9 mouse cellular contexts compared by ENCODE assay signal in the genomic region with DNA sequence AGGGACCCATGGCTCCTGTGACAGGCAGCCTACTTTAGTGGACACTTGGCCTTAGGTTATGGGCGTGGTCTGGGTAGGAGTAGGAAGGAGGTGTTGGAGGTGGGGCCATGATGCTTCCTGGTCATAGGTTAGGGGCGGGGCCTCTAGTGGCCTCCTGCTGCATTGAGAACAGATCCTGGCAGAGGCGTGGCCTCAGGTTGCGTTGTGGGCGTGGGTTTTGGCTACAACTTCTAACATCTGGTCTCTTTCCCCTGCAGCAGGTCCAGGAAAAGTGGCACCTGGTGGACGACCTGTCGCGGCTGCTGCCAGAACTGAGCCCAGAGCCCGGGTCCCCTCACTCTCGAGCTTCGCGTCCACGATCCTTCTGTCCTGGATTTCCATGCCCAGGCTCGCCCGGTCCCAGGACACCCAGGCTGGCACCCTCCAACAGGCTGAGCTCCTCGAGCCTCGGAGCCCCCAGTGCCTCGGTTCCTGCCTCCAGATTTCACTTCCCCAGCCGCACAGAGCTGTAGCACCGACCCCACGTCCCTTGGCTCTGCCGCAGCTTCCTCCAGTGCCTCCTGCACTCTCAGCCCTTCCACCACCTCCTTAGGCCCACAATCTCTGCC. TPM values are rescaled to one million over a fixed set of nuclear protein-coding genes. Genes with fewer than 3 reads are reported as not detected.
DNase-seq lines count a peak whose midpoint lies in the region; ATAC-seq and TF ChIP-seq lines count a peak whose summit lies in the region.
"Had no signal": no experiment of that assay in that cellular context is flagged by ENCODE, and none has a peak within 500 bp of the region (broad histone marks: within the 10 kb centered on the region; RNA-seq: fewer than 3 reads in every experiment).

No protein-coding gene starts in this region.

- H3K4me1 ChIP-seq in embryonic facial prominence, embryonic 13.5 days = peaks cover 22% of the 10 kb centered on the region
- no peaks in the 10 kb centered on the region for H3K4me1 ChIP-seq in stomach, postnatal 0 days (replicated peaks; ENCODE audit: control insufficient read depth, insufficient read depth)

- ATAC-seq in embryonic facial prominence, embryonic 13.5 days (ENCODE audit: insufficient number of reproducible peaks, insufficient read depth, low FRiP score, low TSS enrichment, low read depth) = no peak
- peak; percentile 77 for ATAC-seq in stomach, postnatal 0 days (ENCODE audit: low FRiP score, low TSS enrichment)

- H3K27ac ChIP-seq in embryonic facial prominence, embryonic 13.5 days = no peak overlapping the region
- peak overlapping the region; percentile 91 for H3K27ac ChIP-seq in stomach, postnatal 0 days (replicated peaks)

- peak; percentile 38 for DNase-seq in ovary, postnatal 36 days (ENCODE audit: low spot score)
- DNase-seq in ovary, postnatal 10 days (ENCODE audit: low spot score) = no peak
- DNase-seq in kidney, postnatal 10 days = peak; percentile 87
- DNase-seq in lung, postnatal 4 days = peak; percentile 87 to 89
- DNase-seq in stomach, postnatal 0 days (ENCODE audit: low spot score) = peak; percentile 97
- DNase-seq in adipocyte (ENCODE audit: low spot score) = no peak
- DNase-seq in cerebellum, postnatal 4 days (ENCODE audit: low spot score in 2 of 2) = no peak

- no peaks in the 10 kb centered on the region for H3K36me3 ChIP-seq in embryonic facial prominence, embryonic 13.5 days
- no peaks in the 10 kb centered on the region for H3K36me3 ChIP-seq in stomach, postnatal 0 days (ENCODE audit: control insufficient read depth, insufficient read depth, low read length)

- H3K9me3 ChIP-seq in embryonic facial prominence, embryonic 13.5 days = no peaks in the 10 kb centered on the region
- H3K9me3 ChIP-seq in stomach, postnatal 0 days (ENCODE audit: control insufficient read depth, low read length) = no peaks in the 10 kb centered on the region

- TF ChIP-seq CTCF in stomach, postnatal 0 days (IDR thresholded peaks at IDR 0.05; ENCODE audit: low read depth) = peak; percentile 29

- H3K4me3 ChIP-seq in embryonic facial prominence, embryonic 13.5 days = peak overlapping the region; percentile 27
- peak overlapping the region; percentile 27 for H3K4me3 ChIP-seq in stomach, postnatal 0 days (ENCODE audit: low read depth, low read length)

- 6% methylated on average over 22 of the region's 22 CpGs for WGBS in embryonic facial prominence, embryonic 13.5 days
- WGBS in stomach, postnatal 0 days = 6% methylated on average over 22 of the region's 22 CpGs

- H3K9ac ChIP-seq in embryonic facial prominence, embryonic 13.5 days = peak overlapping the region; percentile 54; the same call in 1 of the 2 replicates
- H3K9ac ChIP-seq in stomach, postnatal 0 days (ENCODE audit: low read length) = peak overlapping the region; percentile 43

- H3K27me3 ChIP-seq in embryonic facial prominence, embryonic 13.5 days = peaks cover 4% of the 10 kb centered on the region; the same call in 1 of the 2 replicates
- no peaks in the 10 kb centered on the region for H3K27me3 ChIP-seq in stomach, postnatal 0 days (ENCODE audit: control insufficient read depth, insufficient read depth, low read length)

- peak overlapping the region; percentile 58 for H3K4me2 ChIP-seq in embryonic facial prominence, embryonic 13.5 days
- peak overlapping the region; percentile 51 for H3K4me2 ChIP-seq in stomach, postnatal 0 days (replicated peaks; ENCODE audit: low read depth)

- no peak for TF ChIP-seq EP300 in stomach, postnatal 0 days (optimal IDR thresholded peaks at IDR 0.05)

RNA-seq across cellular contexts. Expression of gene 6030468B19Rik, which starts 5.1 kb away (rescaled TPM):
- polyA plus RNA-seq in embryonic facial prominence, embryonic 13.5 days (2015; fragmentation: Nextera tagmentation; extraction: Ambion mirVana) = 0.50 TPM in 1 of 2 replicates, not detected in the other
- 0.12 TPM in 1 of 2 replicates, not detected in the other for polyA plus RNA-seq in stomach, postnatal 0 days (2015; fragmentation: Nextera tagmentation; extraction: Ambion mirVana)
- polyA plus RNA-seq: gonadal fat pad, adult 2 months had no signal

RNA-seq across cellular contexts. Expression of gene Tmc6, which starts 10.4 kb away (rescaled TPM):
- 19.0 and 20.4 TPM in 2 replicates for polyA plus RNA-seq in embryonic facial prominence, embryonic 13.5 days (2015; fragmentation: Nextera tagmentation; extraction: Ambion mirVana)
- 21.0 and 24.1 TPM in 2 replicates for polyA plus RNA-seq in stomach, postnatal 0 days (2015; fragmentation: Nextera tagmentation; extraction: Ambion mirVana)

RNA-seq across cellular contexts. Expression of gene Tmc8, which starts 10.5 kb away (rescaled TPM):
- polyA plus RNA-seq in embryonic facial prominence, embryonic 13.5 days (2015; fragmentation: Nextera tagmentation; extraction: Ambion mirVana) = 0.74 and 1.3 TPM in 2 replicates
- polyA plus RNA-seq in stomach, postnatal 0 days (2015; fragmentation: Nextera tagmentation; extraction: Ambion mirVana) = 8.9 and 10.0 TPM in 2 replicates

RNA-seq across cellular contexts. Expression of gene Gm20708, which starts 17.1 kb away (rescaled TPM):
- 0.66 and 0.99 TPM in 2 replicates for polyA plus RNA-seq in embryonic facial prominence, embryonic 13.5 days (2015; fragmentation: Nextera tagmentation; extraction: Ambion mirVana)
- 0.18 and 0.24 TPM in 2 replicates for polyA plus RNA-seq in stomach, postnatal 0 days (2015; fragmentation: Nextera tagmentation; extraction: Ambion mirVana)

RNA-seq across cellular contexts. Expression of gene Syngr2, which starts 17.1 kb away (rescaled TPM):
- polyA plus RNA-seq in embryonic facial prominence, embryonic 13.5 days (2015; fragmentation: Nextera tagmentation; extraction: Ambion mirVana) = 41.4 and 43.4 TPM in 2 replicates
- 165 and 183 TPM in 2 replicates for polyA plus RNA-seq in stomach, postnatal 0 days (2015; fragmentation: Nextera tagmentation; extraction: Ambion mirVana)

Comparison
In these comparisons a context has a peak if more than half of its experiments do, and no peak if none do; other contexts are left out.
1. DNase-seq: peak in ovary, postnatal 36 days (single experiment), kidney, postnatal 10 days (single experiment), lung, postnatal 4 days (2 of 2) and stomach, postnatal 0 days (single experiment); none in ovary, postnatal 10 days (single experiment), adipocyte (single experiment) and cerebellum, postnatal 4 days (0 of 2).